7 mouse cellular contexts compared by ENCODE assay signal in genomic region chr4:123572434-123573336, GRCm38 (mm10).
A peak's percentile ranks its signal among the peaks of the same experiment; 100 is the strongest.
DNase-seq lines count a peak whose midpoint lies in the region; ATAC-seq and TF ChIP-seq lines count a peak whose summit lies in the region.

No protein-coding gene starts in this region.

- peak; percentile 26 for ATAC-seq in activated CD4-positive, CD25-positive, alpha-beta regulatory T cell, adult 4 months
- peak; percentile 60; the same call in 1 of the 2 replicates for ATAC-seq in hindbrain, embryonic 15.5 days (ENCODE audit: low FRiP score, low read depth)
- ATAC-seq in liver, embryonic 12.5 days = peak; percentile 86

- no peaks in the 10 kb centered on the region for H3K36me3 ChIP-seq in CH12.LX (replicated peaks in 1 of 2; ENCODE audit: control insufficient read depth in 1 of 2, insufficient read depth in 1 of 2, low read length in 1 of 2)
- no peaks in the 10 kb centered on the region for H3K36me3 ChIP-seq in hindbrain, embryonic 15.5 days
- H3K36me3 ChIP-seq in liver, embryonic 12.5 days = no peaks in the 10 kb centered on the region
- no peaks in the 10 kb centered on the region for H3K36me3 ChIP-seq in myocyte (ENCODE audit: control insufficient read depth, insufficient read depth)

- peak overlapping the region; percentile 91 for H3K27ac ChIP-seq in CH12.LX (ENCODE audit: insufficient read depth, low read depth)
- peak overlapping the region; percentile 77 for H3K27ac ChIP-seq in hindbrain, embryonic 15.5 days (replicated peaks)
- peak overlapping the region; percentile 87 for H3K27ac ChIP-seq in liver, embryonic 12.5 days

- TF ChIP-seq POLR2A in CH12.LX (IDR thresholded peaks at IDR 0.05; ENCODE audit: low read depth, low read length) (peak; percentile 59), myocyte (IDR thresholded peaks at IDR 0.05; ENCODE audit: insufficient read length, low read depth) (no peak)

- peak overlapping the region; percentile 55 to 84 (median 61) for H3K4me3 ChIP-seq in CH12.LX (replicated peaks in 1 of 3; ENCODE audit: low read depth in 2 of 3, low read length in 2 of 3, poor library complexity in 1 of 3)
- 0 out of 2 replicates have a peak overlapping the region, but pooled peaks have one; percentile 6 for H3K4me3 ChIP-seq in hindbrain, embryonic 15.5 days
- H3K4me3 ChIP-seq in liver, embryonic 12.5 days = peak overlapping the region; percentile 50
- H3K4me3 ChIP-seq in myocyte = peak overlapping the region; percentile 37

- dilution Hi-C loops in CH12.LX (cut with MboI; ENCODE audit: extremely low pct_ligation_motif_present, extremely low pct_unique_long_range_greater_than_20kb, low sequenced_read_pairs) = no loop called here

- peak overlapping the region; percentile 62 for H3K9ac ChIP-seq in CH12.LX (ENCODE audit: insufficient read depth, low read depth)
- 0 out of 2 replicates have a peak overlapping the region, but pooled peaks have one; percentile 27 for H3K9ac ChIP-seq in hindbrain, embryonic 15.5 days
- peak overlapping the region; percentile 59 for H3K9ac ChIP-seq in liver, embryonic 12.5 days

- H3K27me3 ChIP-seq in CH12.LX (replicated peaks) (no peaks in the 10 kb centered on the region), myocyte (ENCODE audit: control insufficient read depth, insufficient read depth, insufficient read length) (no peaks in the 10 kb centered on the region)
- no peaks in the 10 kb centered on the region for H3K27me3 ChIP-seq in hindbrain, embryonic 15.5 days
- H3K27me3 ChIP-seq in liver, embryonic 12.5 days (replicated peaks) = no peaks in the 10 kb centered on the region

- H3K4me2 ChIP-seq in CH12.LX (ENCODE audit: insufficient read depth, low read depth, poor library complexity, severe bottlenecking) (peak overlapping the region; percentile 48), myocyte (ENCODE audit: low read depth) (peak overlapping the region; percentile 88)
- peak overlapping the region; percentile 36 for H3K4me2 ChIP-seq in hindbrain, embryonic 15.5 days
- peak overlapping the region; percentile 72 for H3K4me2 ChIP-seq in liver, embryonic 12.5 days

- H3K4me1 ChIP-seq in CH12.LX (ENCODE audit: control insufficient read depth in 1 of 2, insufficient read depth in 2 of 2) = peaks cover 5 to 70% of the 10 kb centered on the region in 2 experiments; a peak in 3 of 4 replicates
- H3K4me1 ChIP-seq in hindbrain, embryonic 15.5 days (replicated peaks) = peaks cover 32% of the 10 kb centered on the region
- H3K4me1 ChIP-seq in liver, embryonic 12.5 days = peaks cover 45% of the 10 kb centered on the region

- in situ Hi-C loops in CH12.LX (cut with MboI; ENCODE audit: low pct_ligation_motif_present, low pct_unique_long_range_greater_than_20kb, low sequenced_read_pairs) = no loop called here

- peak; percentile 75 for TF ChIP-seq EP300 in CH12.LX (IDR thresholded peaks at IDR 0.05; ENCODE audit: low read length)

- TF ChIP-seq CTCF in CH12.LX (conservative IDR thresholded peaks at IDR 0.05 in 1 of 2, IDR thresholded peaks at IDR 0.05 in 1 of 2; ENCODE audit: low read depth in 2 of 2, low read length in 2 of 2) = no peak

- peak overlapping the region; percentile 25 for H3ac ChIP-seq in myocyte (ENCODE audit: control insufficient read depth, insufficient read length)

- no peak for TF ChIP-seq RAD21 in CH12.LX (IDR thresholded peaks at IDR 0.05; ENCODE audit: low read depth, low read length)

- H3K79me2 ChIP-seq in CH12.LX (replicated peaks; ENCODE audit: control insufficient read depth, extremely low read depth, insufficient read depth, poor library complexity, severe bottlenecking) = peaks cover 31% of the 10 kb centered on the region
- peaks cover 82% of the 10 kb centered on the region for H3K79me2 ChIP-seq in myocyte (ENCODE audit: control insufficient read depth, insufficient read depth)

- peak; percentile 72 for DNase-seq in CH12.LX (ENCODE audit: extremely low read depth)
- DNase-seq in gastrocnemius, adult 18-20 months (ENCODE audit: low spot score) = peak; percentile 34
- DNase-seq in thymus, postnatal 4 days = peak; percentile 77

- WGBS in hindbrain, embryonic 15.5 days = 12% methylated on average over 11 of the region's 11 CpGs
- WGBS in liver, embryonic 12.5 days (ENCODE audit: insufficient replicate concordance) = 7% methylated on average over 11 of the region's 11 CpGs

- no peaks in the 10 kb centered on the region for H3K9me3 ChIP-seq in CH12.LX (replicated peaks; ENCODE audit: low read length)
- no peaks in the 10 kb centered on the region for H3K9me3 ChIP-seq in hindbrain, embryonic 15.5 days
- no peaks in the 10 kb centered on the region for H3K9me3 ChIP-seq in liver, embryonic 12.5 days (replicated peaks)

TF ChIP-seq in CH12.LX, 34 proteins besides CTCF, POLR2A, EP300 and RAD21 (continues in another document):
- no peak; the same call in 1 of the 2 replicates for TF ChIP-seq SIN3A (IDR thresholded peaks at IDR 0.05; ENCODE audit: low read length)
- TF ChIP-seq USF1 (IDR thresholded peaks at IDR 0.05; ENCODE audit: low read depth, low read length) = no peak
- TF ChIP-seq SMC3 (IDR thresholded peaks at IDR 0.05; ENCODE audit: low read depth, low read length) = no peak
- peak; percentile 48; the same call in 1 of the 2 replicates for TF ChIP-seq JUN (IDR thresholded peaks at IDR 0.05; ENCODE audit: insufficient read depth, low read depth, low read length)
- no peak for TF ChIP-seq KAT2A (IDR thresholded peaks at IDR 0.05; ENCODE audit: insufficient replicate concordance, low read length)
- no peak for TF ChIP-seq POLR2AphosphoS2 (IDR thresholded peaks at IDR 0.05; ENCODE audit: low read depth, low read length)
- TF ChIP-seq RCOR1 (conservative IDR thresholded peaks at IDR 0.05; ENCODE audit: low read depth, low read length) = no peak
- TF ChIP-seq MAZ (IDR thresholded peaks at IDR 0.05; ENCODE audit: low read depth, low read length) = no peak
- no peak for TF ChIP-seq HCFC1 (IDR thresholded peaks at IDR 0.05; ENCODE audit: low read depth, low read length)
- peak; percentile 97 for TF ChIP-seq MEF2A (IDR thresholded peaks at IDR 0.05; ENCODE audit: borderline replicate concordance, low read depth, low read length)
- no peak for TF ChIP-seq UBTF (IDR thresholded peaks at IDR 0.05; ENCODE audit: low read depth, low read length)
- no peak for TF ChIP-seq MAX (IDR thresholded peaks at IDR 0.05; ENCODE audit: low read length)
- TF ChIP-seq BHLHE40 (IDR thresholded peaks at IDR 0.05; ENCODE audit: low read depth, low read length) = peak; percentile 64
- no peak for TF ChIP-seq GABPA (IDR thresholded peaks at IDR 0.05; ENCODE audit: insufficient replicate concordance, low read depth, low read length)
- peak; percentile 68 for TF ChIP-seq ETS1 (conservative IDR thresholded peaks at IDR 0.05; ENCODE audit: low read depth, low read length)
- TF ChIP-seq NRF1 (IDR thresholded peaks at IDR 0.05; ENCODE audit: low read depth, low read length) = no peak
- peak; percentile 5; the same call in 1 of the 2 replicates for TF ChIP-seq ZNF384 (IDR thresholded peaks at IDR 0.05; ENCODE audit: low read depth, low read length)
- no peak for TF ChIP-seq E2F4 (IDR thresholded peaks at IDR 0.05; ENCODE audit: insufficient replicate concordance, low read depth, low read length)
- TF ChIP-seq TBP (conservative IDR thresholded peaks at IDR 0.05; ENCODE audit: low read depth, low read length) = peak; percentile 79; the same call in 1 of the 2 replicates
- TF ChIP-seq JUND (conservative IDR thresholded peaks at IDR 0.05; ENCODE audit: low read depth, low read length) = 0 out of 2 replicates have a peak, but pooled peaks have one; percentile 14
- no peak for TF ChIP-seq MAFK (IDR thresholded peaks at IDR 0.05; ENCODE audit: insufficient replicate concordance, low read length)

TF ChIP-seq in myocyte, 11 proteins besides CTCF, POLR2A, EP300 and RAD21:
- no peak for TF ChIP-seq REST (IDR thresholded peaks at IDR 0.05; ENCODE audit: insufficient read depth, insufficient read length)
- TF ChIP-seq SRF (IDR thresholded peaks at IDR 0.05; ENCODE audit: control insufficient read depth, insufficient read length, low read depth) = no peak
- TF ChIP-seq POLR2AphosphoS2 (IDR thresholded peaks at IDR 0.05; ENCODE audit: insufficient read length, low read depth) = no peak
- no peak for TF ChIP-seq CEBPB (IDR thresholded peaks at IDR 0.05; ENCODE audit: insufficient read depth, poor library complexity, severe bottlenecking)
- TF ChIP-seq MYOD1 (IDR thresholded peaks at IDR 0.05; ENCODE audit: control insufficient read depth in 1 of 3, insufficient read length in 2 of 3, low read depth in 2 of 3) = peak in 2 of 3 experiments; percentile 5
- TF ChIP-seq TCF12 (IDR thresholded peaks at IDR 0.05; ENCODE audit: insufficient read depth, poor library complexity, severe bottlenecking) = no peak
- TF ChIP-seq MAX (IDR thresholded peaks at IDR 0.05; ENCODE audit: low read depth) = no peak

Comparison
In these comparisons a context has a peak if more than half of its experiments do, and no peak if none do; other contexts are left out.
1. Peak in every context shown above with its lines: DNase-seq, ATAC-seq, H3K4me3 ChIP-seq and H3K27ac ChIP-seq.
2. H3K4me2 ChIP-seq: peak in every context shown above with its lines; median percentile 88 in myocyte; 72 in liver, embryonic 12.5 days; 48 in CH12.LX; 36 in hindbrain, embryonic 15.5 days.
3. H3K4me3 ChIP-seq: peak in every context shown above with its lines; median percentile 61 in CH12.LX; 50 in liver, embryonic 12.5 days; 37 in myocyte; 6 in hindbrain, embryonic 15.5 days.
4. ATAC-seq: peak in every context shown above with its lines; median percentile 86 in liver, embryonic 12.5 days; 60 in hindbrain, embryonic 15.5 days; 26 in activated CD4-positive, CD25-positive, alpha-beta regulatory T cell, adult 4 months.